Mouse (Mus musculus): ENCODE data around the gene Tmem147. TPM values are rescaled to one million over a fixed set of nuclear protein-coding genes. Genes with fewer than 3 reads are reported as not detected.
A peak's percentile ranks its signal among the peaks of the same experiment; 100 is the strongest.

Tmem147 gene
- polyA plus RNA-seq (2015; fragmentation: Nextera tagmentation; extraction: Ambion mirVana) = 97.4 and 105 TPM in 2 replicates

GRCm38 (mm10) chr7:30729396-30730063, at the start of gene Tmem147:
TSS of gene Tmem147 (minus strand) at chr7:30729540.
- peak; percentile 93 for ATAC-seq (ENCODE audit: insufficient read depth)
- under 1% methylated on average over 60 of the region's 60 CpGs for WGBS (ENCODE audit: insufficient replicate concordance)
- peak within 1 kb of the TSS; percentile 84 for H3K4me3 ChIP-seq (replicated peaks)

DNA sequence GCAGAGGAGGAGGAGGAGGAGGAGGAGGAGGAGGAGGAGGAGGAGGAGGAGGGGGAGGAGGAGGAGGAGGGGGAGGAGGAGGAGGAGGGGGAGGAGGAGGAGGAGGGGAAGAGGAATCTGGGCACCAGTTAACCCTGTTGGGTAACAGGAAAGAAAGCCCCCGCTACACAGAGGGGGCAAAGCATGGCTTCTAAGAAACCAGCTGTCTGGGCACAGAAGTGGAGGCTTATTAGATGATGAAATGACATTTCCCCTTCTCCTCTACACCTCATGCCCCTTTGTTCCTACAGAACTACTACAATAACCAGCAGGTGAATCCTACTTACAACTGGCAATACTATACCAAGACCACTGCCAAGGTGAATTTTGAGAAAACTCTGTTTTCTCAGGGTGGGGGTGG, 48.6 kb upstream of the Tmem147 start:
- Histone ChIP-seq H3K9ac (no peak overlapping the region), H3K27me3 (no peaks in the 10 kb centered on the region), H3K4me1 (replicated peaks) (no peaks in the 10 kb centered on the region), H3K4me2 (no peak overlapping the region), H3K4me3 (replicated peaks) (no peak overlapping the region), H3K27ac (replicated peaks) (no peak overlapping the region), H3K36me3 (replicated peaks) (no peaks in the 10 kb centered on the region), H3K9me3 (replicated peaks) (no peaks in the 10 kb centered on the region)
- WGBS (ENCODE audit: insufficient replicate concordance) = 31% methylated on average over 1 of the region's 1 CpGs
- no peak for ATAC-seq (ENCODE audit: insufficient read depth)

More at GRCm38 (mm10) chr7:30729396-30730063, at the start of gene Tmem147:
- peak within 1 kb of the TSS; percentile 91 for H3K27ac ChIP-seq (replicated peaks)
- H3K4me1 ChIP-seq (replicated peaks) = peaks cover 24% of the 10 kb centered on the region
- no peaks in the 10 kb centered on the region for H3K27me3 ChIP-seq
- peak within 1 kb of the TSS; percentile 94 for H3K4me2 ChIP-seq
- peak within 1 kb of the TSS; percentile 77 for H3K9ac ChIP-seq
- no peaks in the 10 kb centered on the region for H3K9me3 ChIP-seq (replicated peaks)
- peaks cover 21% of the 10 kb centered on the region; the same call in 1 of the 2 replicates for H3K36me3 ChIP-seq (replicated peaks)

GRCm38 (mm10) chr7:30777081-30777579, 47.8 kb upstream of the Tmem147 start:
- no peak overlapping the region for H3K9ac ChIP-seq
- H3K27me3 ChIP-seq = no peaks in the 10 kb centered on the region
- no peak for ATAC-seq (ENCODE audit: insufficient read depth)
- no peak overlapping the region for H3K4me2 ChIP-seq
- no peak overlapping the region for H3K4me3 ChIP-seq (replicated peaks)
- no peaks in the 10 kb centered on the region for H3K36me3 ChIP-seq (replicated peaks)
- 53% methylated on average over 7 of the region's 7 CpGs for WGBS (ENCODE audit: insufficient replicate concordance)
- H3K27ac ChIP-seq (replicated peaks) = no peak overlapping the region
- H3K9me3 ChIP-seq (replicated peaks) = no peaks in the 10 kb centered on the region
- no peaks in the 10 kb centered on the region for H3K4me1 ChIP-seq (replicated peaks)

GRCm38 (mm10) chr7:30776104-30776503, 46.8 kb upstream of the Tmem147 start:
- WGBS (ENCODE audit: insufficient replicate concordance) = 66% methylated on average over 9 of the region's 9 CpGs
- ATAC-seq (ENCODE audit: insufficient read depth) = no peak

DNA sequence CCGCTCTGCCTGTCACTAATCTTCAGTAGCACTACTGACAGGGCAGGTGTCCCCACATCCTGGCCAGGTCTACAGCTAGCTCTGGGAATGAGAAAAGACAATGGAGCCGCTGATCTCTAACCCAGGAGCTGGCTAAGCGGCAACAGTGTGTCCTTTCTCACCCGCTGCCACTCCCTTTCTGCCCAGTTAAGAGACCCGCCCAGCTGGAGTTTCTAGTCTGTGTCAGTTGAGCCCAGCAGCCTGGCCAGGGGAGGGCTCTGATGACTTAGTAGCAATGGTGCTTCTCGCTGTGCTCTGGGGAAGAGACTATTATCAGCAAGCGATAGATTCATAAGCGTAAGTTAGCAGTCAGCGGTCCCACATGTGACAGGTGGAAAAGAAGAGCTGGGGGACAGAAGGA, 39.9 kb upstream of the Tmem147 start:
- no peak overlapping the region for H3K27ac ChIP-seq (replicated peaks)
- H3K4me1 ChIP-seq (replicated peaks) = no peaks in the 10 kb centered on the region
- no peaks in the 10 kb centered on the region; the same call in 1 of the 2 replicates for H3K27me3 ChIP-seq
- no peaks in the 10 kb centered on the region for H3K9me3 ChIP-seq (replicated peaks)
- ATAC-seq (ENCODE audit: insufficient read depth) = no peak
- no peak overlapping the region for H3K4me2 ChIP-seq
- no peaks in the 10 kb centered on the region for H3K36me3 ChIP-seq (replicated peaks)
- WGBS (ENCODE audit: insufficient replicate concordance) = 27% methylated on average over 9 of the region's 9 CpGs
- no peak overlapping the region for H3K4me3 ChIP-seq (replicated peaks)
- no peak overlapping the region for H3K9ac ChIP-seq

More at GRCm38 (mm10) chr7:30776104-30776503, 46.8 kb upstream of the Tmem147 start:
- H3K36me3 ChIP-seq (replicated peaks) = no peaks in the 10 kb centered on the region
- no peaks in the 10 kb centered on the region for H3K4me1 ChIP-seq (replicated peaks)
- H3K27me3 ChIP-seq = no peaks in the 10 kb centered on the region
- no peak overlapping the region for H3K4me3 ChIP-seq (replicated peaks)
- H3K9me3 ChIP-seq (replicated peaks) = no peaks in the 10 kb centered on the region
- H3K4me2 ChIP-seq = no peak overlapping the region
- H3K9ac ChIP-seq = no peak overlapping the region
- no peak overlapping the region for H3K27ac ChIP-seq (replicated peaks)

- no peaks in the 10 kb centered on the region for H3K9me3 ChIP-seq (replicated peaks)
- H3K4me1 ChIP-seq (replicated peaks) = peaks cover 7% of the 10 kb centered on the region
- no peak overlapping the region for H3K4me3 ChIP-seq (replicated peaks)
- H3K9ac ChIP-seq = no peak overlapping the region
- no peak for ATAC-seq (ENCODE audit: insufficient read depth)
- no peak overlapping the region for H3K4me2 ChIP-seq
- no peaks in the 10 kb centered on the region; the same call in 1 of the 2 replicates for H3K27me3 ChIP-seq
- H3K36me3 ChIP-seq (replicated peaks) = no peaks in the 10 kb centered on the region
- no peak overlapping the region for H3K27ac ChIP-seq (replicated peaks)
- 54% methylated on average over 4 of the region's 4 CpGs for WGBS (ENCODE audit: insufficient replicate concordance)
Measured at GRCm38 (mm10) chr7:30766408-30766807, 37.1 kb upstream of the Tmem147 start.

- no peak for ATAC-seq (ENCODE audit: insufficient read depth)
- 42% methylated on average over 11 of the region's 11 CpGs for WGBS (ENCODE audit: insufficient replicate concordance)
- no peaks in the 10 kb centered on the region for H3K9me3 ChIP-seq (replicated peaks)
- no peaks in the 10 kb centered on the region; the same call in 1 of the 2 replicates for H3K27me3 ChIP-seq
- H3K4me3 ChIP-seq (replicated peaks) = no peak overlapping the region
- no peak overlapping the region for H3K4me2 ChIP-seq
- H3K4me1 ChIP-seq (replicated peaks) = peaks cover 11% of the 10 kb centered on the region
- no peaks in the 10 kb centered on the region for H3K36me3 ChIP-seq (replicated peaks)
- H3K27ac ChIP-seq (replicated peaks) = no peak overlapping the region
- no peak overlapping the region for H3K9ac ChIP-seq
Measured at GRCm38 (mm10) chr7:30765173-30765572, 35.8 kb upstream of the Tmem147 start.

GRCm38 (mm10) chr7:30763456-30763855, 34.1 kb upstream of the Tmem147 start, which contains the start of gene Dmkn:
TSS of gene Dmkn (plus strand) at chr7:30763756.
- H3K4me2 ChIP-seq = no peak within 1 kb of the TSS
- H3K4me1 ChIP-seq (replicated peaks) = peaks cover 13% of the 10 kb centered on the region
- H3K9ac ChIP-seq = no peak within 1 kb of the TSS
- ATAC-seq (ENCODE audit: insufficient read depth) = no peak
- no peak within 1 kb of the TSS for H3K27ac ChIP-seq (replicated peaks)
- 40% methylated on average over 5 of the region's 5 CpGs for WGBS (ENCODE audit: insufficient replicate concordance)
- H3K9me3 ChIP-seq (replicated peaks) = no peaks in the 10 kb centered on the region
- no peaks in the 10 kb centered on the region; the same call in 1 of the 2 replicates for H3K27me3 ChIP-seq
- H3K4me3 ChIP-seq (replicated peaks) = no peak within 1 kb of the TSS
- H3K36me3 ChIP-seq (replicated peaks) = no peaks in the 10 kb centered on the region

GRCm38 (mm10) chr7:30761769-30762352, 32.5 kb upstream of the Tmem147 start:
- no peak for ATAC-seq (ENCODE audit: insufficient read depth)
- H3K27ac ChIP-seq (replicated peaks) = no peak overlapping the region
- peaks cover 13% of the 10 kb centered on the region for H3K4me1 ChIP-seq (replicated peaks)
- 20% methylated on average over 4 of the region's 4 CpGs for WGBS (ENCODE audit: insufficient replicate concordance)
- H3K4me2 ChIP-seq = no peak overlapping the region
- no peaks in the 10 kb centered on the region; the same call in 1 of the 2 replicates for H3K27me3 ChIP-seq
- no peaks in the 10 kb centered on the region for H3K36me3 ChIP-seq (replicated peaks)
- H3K9me3 ChIP-seq (replicated peaks) = no peaks in the 10 kb centered on the region
- no peak overlapping the region for H3K9ac ChIP-seq
- no peak overlapping the region for H3K4me3 ChIP-seq (replicated peaks)

DNA sequence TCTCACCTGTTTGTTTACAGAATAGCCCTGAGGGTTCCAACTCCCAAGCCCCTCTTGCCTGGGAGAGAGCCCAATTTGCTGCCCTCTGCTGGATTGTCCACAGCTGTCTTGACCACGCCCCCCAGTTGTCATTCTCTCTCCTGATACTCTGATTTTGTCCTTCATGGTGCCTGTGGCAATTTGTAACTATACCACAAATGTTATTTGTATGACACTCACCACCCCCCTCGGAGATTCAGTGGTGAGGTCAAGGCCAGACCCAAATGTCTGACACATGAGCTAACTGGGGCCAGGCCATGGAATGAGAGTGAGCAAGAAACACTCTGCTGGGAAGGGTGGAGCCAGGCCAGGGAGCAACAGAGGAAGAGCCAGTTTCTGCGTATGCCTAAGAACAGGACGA, 29.5 kb upstream of the Tmem147 start:
- H3K9me3 ChIP-seq (replicated peaks) = no peaks in the 10 kb centered on the region; the same call in 1 of the 2 replicates
- 35% methylated on average over 4 of the region's 4 CpGs for WGBS (ENCODE audit: insufficient replicate concordance)
- H3K4me3 ChIP-seq (replicated peaks) = no peak overlapping the region
- no peak overlapping the region for H3K9ac ChIP-seq
- H3K4me2 ChIP-seq = no peak overlapping the region
- H3K4me1 ChIP-seq (replicated peaks) = peaks cover 13% of the 10 kb centered on the region
- H3K27ac ChIP-seq (replicated peaks) = no peak overlapping the region
- no peak for ATAC-seq (ENCODE audit: insufficient read depth)
- H3K36me3 ChIP-seq (replicated peaks) = no peaks in the 10 kb centered on the region
- H3K27me3 ChIP-seq = no peaks in the 10 kb centered on the region

DNA sequence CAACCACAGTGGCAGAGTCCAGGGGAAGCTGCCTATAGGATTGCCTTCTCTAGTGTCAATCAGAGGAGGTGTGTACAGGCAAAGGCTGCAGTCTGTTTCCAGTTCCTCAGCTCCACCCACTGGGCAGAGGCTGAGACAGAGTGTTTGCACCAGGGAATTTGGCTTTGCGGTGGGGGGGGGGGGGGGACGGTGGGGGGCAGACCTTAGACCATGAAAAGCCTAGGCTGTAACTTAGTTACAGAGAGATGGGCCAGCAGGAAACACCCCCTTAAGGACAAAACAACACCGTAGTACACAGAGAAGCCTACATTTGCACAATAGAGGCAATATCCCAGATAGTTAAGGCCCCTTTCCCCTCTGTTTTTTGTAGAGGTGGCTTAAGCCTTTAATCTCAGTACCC, 27.7 kb upstream of the Tmem147 start:
- no peak for ATAC-seq (ENCODE audit: insufficient read depth)
- no peak overlapping the region for H3K4me2 ChIP-seq

More for the DNA sequence above, 27.7 kb upstream of the Tmem147 start:
- peaks cover 12% of the 10 kb centered on the region for H3K4me1 ChIP-seq (replicated peaks)
- H3K4me3 ChIP-seq (replicated peaks) = no peak overlapping the region
- no peaks in the 10 kb centered on the region for H3K36me3 ChIP-seq (replicated peaks)
- H3K27ac ChIP-seq (replicated peaks) = no peak overlapping the region
- WGBS (ENCODE audit: insufficient replicate concordance) = 57% methylated on average over 3 of the region's 3 CpGs
- H3K9me3 ChIP-seq (replicated peaks) = no peaks in the 10 kb centered on the region; the same call in 1 of the 2 replicates
- no peak overlapping the region for H3K9ac ChIP-seq
- no peaks in the 10 kb centered on the region for H3K27me3 ChIP-seq
